Mouse (Mus musculus): ENCODE measurements around the gene Ptpre. TPM values are rescaled to one million over a fixed set of nuclear protein-coding genes. Genes with fewer than 3 reads are reported as not detected.

Gene Ptpre
- polyA plus RNA-seq, 1 experiment from 2014 or later = 2.0 TPM

DNA sequence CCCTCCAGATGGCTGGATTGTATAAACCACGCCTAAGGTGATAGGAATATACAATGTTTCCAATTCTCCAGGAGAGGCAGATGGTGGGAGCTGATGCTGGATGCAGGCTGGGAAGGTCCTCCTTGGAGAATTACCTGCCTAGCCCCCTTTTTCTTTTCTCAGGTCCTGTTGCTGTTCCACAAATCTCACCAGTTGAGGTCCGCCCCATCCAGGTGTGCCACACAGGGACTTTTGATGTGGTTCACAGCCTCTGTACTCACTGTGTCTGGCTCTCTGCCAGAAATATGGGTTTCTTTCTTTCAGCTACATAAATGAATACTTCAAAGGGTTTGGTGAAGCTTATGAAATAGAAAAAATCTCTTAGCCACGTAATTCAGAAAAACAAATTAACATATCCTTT lies 5.0 kb downstream of the Ptpre start:
- H3K9ac ChIP-seq (ENCODE audit: low read depth, low read length) = no peak overlapping the region
- no peak overlapping the region for H3K4me3 ChIP-seq (ENCODE audit: low read length)
- WGBS = 78% methylated on average over 3 of the region's 3 CpGs
- no peaks in the 10 kb centered on the region for H3K9me3 ChIP-seq (ENCODE audit: control insufficient read depth, low read length)
- H3K4me2 ChIP-seq (replicated peaks; ENCODE audit: low read depth, low read length) = no peak overlapping the region
- H3K4me1 ChIP-seq (ENCODE audit: control insufficient read depth, insufficient read depth, low read length) = 0 out of 2 replicates have a peak, but pooled peaks cover 5% of the 10 kb centered on the region
- no peak overlapping the region for H3K27ac ChIP-seq (ENCODE audit: low read depth, low read length)
- ATAC-seq (ENCODE audit: low FRiP score, low TSS enrichment) = no peak
- peaks cover 8% of the 10 kb centered on the region; the same call in 1 of the 2 replicates for H3K27me3 ChIP-seq (ENCODE audit: control insufficient read depth, insufficient read depth, low read length)
- no peaks in the 10 kb centered on the region for H3K36me3 ChIP-seq (ENCODE audit: control insufficient read depth, insufficient read depth, low read length)

DNA sequence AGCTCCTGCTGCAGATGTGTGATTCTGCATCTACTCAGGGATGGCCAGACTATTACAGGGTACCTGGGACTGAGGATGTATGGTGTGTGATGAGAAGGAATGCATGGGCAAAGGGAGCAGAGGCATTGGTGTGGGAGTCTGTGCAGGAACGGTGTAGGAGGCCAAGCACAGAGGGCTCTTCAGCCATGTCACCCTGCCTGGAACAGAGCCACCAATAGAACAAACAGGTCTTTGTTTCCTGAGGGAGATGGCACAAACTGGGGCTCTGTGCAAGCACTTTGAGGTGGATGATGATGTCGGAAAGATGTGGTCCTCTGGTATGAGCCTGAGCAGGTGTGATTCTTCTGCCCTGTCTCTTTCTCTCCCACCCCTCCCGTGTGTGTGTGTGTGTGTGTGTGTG lies 5.8 kb downstream of the Ptpre start:
- WGBS = 63% methylated on average over 3 of the region's 3 CpGs
- peaks cover 7% of the 10 kb centered on the region; the same call in 1 of the 2 replicates for H3K27me3 ChIP-seq (ENCODE audit: control insufficient read depth, insufficient read depth, low read length)
- no peak overlapping the region for H3K27ac ChIP-seq (ENCODE audit: low read depth, low read length)
- H3K9me3 ChIP-seq (ENCODE audit: control insufficient read depth, low read length) = no peaks in the 10 kb centered on the region
- H3K4me3 ChIP-seq (ENCODE audit: low read length) = no peak overlapping the region
- H3K4me2 ChIP-seq (replicated peaks; ENCODE audit: low read depth, low read length) = no peak overlapping the region
- no peaks in the 10 kb centered on the region for H3K36me3 ChIP-seq (ENCODE audit: control insufficient read depth, insufficient read depth, low read length)
- no peak overlapping the region for H3K9ac ChIP-seq (ENCODE audit: low read depth, low read length)
- 0 out of 2 replicates have a peak, but pooled peaks cover 5% of the 10 kb centered on the region for H3K4me1 ChIP-seq (ENCODE audit: control insufficient read depth, insufficient read depth, low read length)
- ATAC-seq (ENCODE audit: low FRiP score, low TSS enrichment) = no peak

DNA sequence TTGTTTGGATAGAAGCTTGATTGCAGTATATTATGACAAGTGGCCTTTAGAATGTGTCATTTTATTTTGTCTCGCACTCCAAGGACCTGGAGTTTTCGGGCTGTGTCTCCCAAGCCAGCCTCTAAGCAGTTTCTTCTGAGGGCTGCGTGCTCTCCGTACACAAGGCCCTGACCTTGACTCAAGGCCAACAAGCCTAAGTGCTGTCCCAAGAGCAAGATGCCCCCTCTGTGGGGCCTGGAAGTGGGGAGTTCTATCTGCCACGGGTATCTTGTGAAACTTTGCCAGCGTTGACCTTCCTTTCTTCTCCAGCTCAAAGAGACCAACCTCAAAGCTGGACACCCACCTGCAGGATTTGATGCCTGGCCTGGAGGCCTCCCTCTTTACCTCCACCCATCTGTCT lies 7.0 kb downstream of the Ptpre start:
- Histone ChIP-seq H3K27ac (ENCODE audit: low read depth, low read length) (no peak overlapping the region), H3K9ac (ENCODE audit: low read depth, low read length) (no peak overlapping the region), H3K4me2 (replicated peaks; ENCODE audit: low read depth, low read length) (no peak overlapping the region), H3K9me3 (ENCODE audit: control insufficient read depth, low read length) (no peaks in the 10 kb centered on the region), H3K4me1 (ENCODE audit: control insufficient read depth, insufficient read depth, low read length) (0 out of 2 replicates have a peak, but pooled peaks cover 2% of the 10 kb centered on the region), H3K4me3 (ENCODE audit: low read length) (no peak overlapping the region), H3K27me3 (ENCODE audit: control insufficient read depth, insufficient read depth, low read length) (no peaks in the 10 kb centered on the region), H3K36me3 (ENCODE audit: control insufficient read depth, insufficient read depth, low read length) (no peaks in the 10 kb centered on the region)
- 93% methylated on average over 6 of the region's 6 CpGs for WGBS
- ATAC-seq (ENCODE audit: low FRiP score, low TSS enrichment) = no peak

DNA sequence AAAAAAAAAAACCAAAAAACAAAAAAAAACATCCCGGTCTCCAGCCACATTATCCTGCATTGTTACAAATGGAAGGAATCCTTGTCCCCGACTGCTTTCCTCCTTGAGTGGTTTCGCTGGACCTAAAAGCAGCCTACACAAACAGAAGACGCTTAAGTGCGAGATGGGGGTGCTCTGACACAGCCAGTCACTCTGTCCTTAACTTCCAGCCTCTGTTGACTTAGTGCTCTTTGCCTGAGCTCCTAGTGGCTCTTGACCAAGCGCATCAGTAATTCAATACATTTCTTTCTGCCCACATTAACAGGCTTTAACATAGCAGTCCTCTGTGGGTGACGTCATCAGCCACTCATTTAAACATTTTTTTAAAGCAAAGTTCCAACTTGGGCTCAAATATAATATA lies 8.7 kb downstream of the Ptpre start:
- Histone ChIP-seq H3K9me3 (ENCODE audit: control insufficient read depth, low read length) (no peaks in the 10 kb centered on the region), H3K36me3 (ENCODE audit: control insufficient read depth, insufficient read depth, low read length) (no peaks in the 10 kb centered on the region), H3K9ac (ENCODE audit: low read depth, low read length) (no peak overlapping the region), H3K4me3 (ENCODE audit: low read length) (no peak overlapping the region), H3K4me1 (ENCODE audit: control insufficient read depth, insufficient read depth, low read length) (0 out of 2 replicates have a peak, but pooled peaks cover 2% of the 10 kb centered on the region), H3K4me2 (replicated peaks; ENCODE audit: low read depth, low read length) (no peak overlapping the region), H3K27ac (ENCODE audit: low read depth, low read length) (no peak overlapping the region), H3K27me3 (ENCODE audit: control insufficient read depth, insufficient read depth, low read length) (no peaks in the 10 kb centered on the region)
- ATAC-seq (ENCODE audit: low FRiP score, low TSS enrichment) = no peak
- WGBS = 43% methylated on average over 7 of the region's 7 CpGs

DNA sequence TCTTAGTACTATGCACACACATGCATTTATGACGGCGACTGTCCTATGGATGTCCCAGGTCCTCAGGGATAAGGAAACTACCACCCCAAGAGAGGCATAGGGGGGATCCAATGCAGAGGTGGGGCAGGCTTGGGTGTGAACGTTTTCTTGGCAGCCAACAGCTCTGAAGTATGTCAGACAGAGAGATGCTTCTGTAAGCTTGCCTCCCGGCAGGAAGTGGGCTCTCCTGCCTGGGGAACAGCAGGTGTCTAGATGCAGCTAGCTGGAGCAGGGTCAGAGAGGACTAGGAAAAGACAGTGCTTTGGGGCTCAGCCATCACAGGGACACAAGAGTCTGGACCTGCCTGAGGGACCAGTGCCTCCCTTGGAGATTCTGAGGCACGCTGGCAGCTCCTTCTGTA lies 9.2 kb downstream of the Ptpre start:
- Histone ChIP-seq H3K27me3 (ENCODE audit: control insufficient read depth, insufficient read depth, low read length) (no peaks in the 10 kb centered on the region), H3K9me3 (ENCODE audit: control insufficient read depth, low read length) (no peaks in the 10 kb centered on the region), H3K27ac (ENCODE audit: low read depth, low read length) (no peak overlapping the region), H3K36me3 (ENCODE audit: control insufficient read depth, insufficient read depth, low read length) (no peaks in the 10 kb centered on the region), H3K4me2 (replicated peaks; ENCODE audit: low read depth, low read length) (no peak overlapping the region), H3K4me1 (ENCODE audit: control insufficient read depth, insufficient read depth, low read length) (0 out of 2 replicates have a peak, but pooled peaks cover 2% of the 10 kb centered on the region), H3K4me3 (ENCODE audit: low read length) (no peak overlapping the region), H3K9ac (ENCODE audit: low read depth, low read length) (no peak overlapping the region)
- no peak for ATAC-seq (ENCODE audit: low FRiP score, low TSS enrichment)
- 66% methylated on average over 5 of the region's 5 CpGs for WGBS

DNA sequence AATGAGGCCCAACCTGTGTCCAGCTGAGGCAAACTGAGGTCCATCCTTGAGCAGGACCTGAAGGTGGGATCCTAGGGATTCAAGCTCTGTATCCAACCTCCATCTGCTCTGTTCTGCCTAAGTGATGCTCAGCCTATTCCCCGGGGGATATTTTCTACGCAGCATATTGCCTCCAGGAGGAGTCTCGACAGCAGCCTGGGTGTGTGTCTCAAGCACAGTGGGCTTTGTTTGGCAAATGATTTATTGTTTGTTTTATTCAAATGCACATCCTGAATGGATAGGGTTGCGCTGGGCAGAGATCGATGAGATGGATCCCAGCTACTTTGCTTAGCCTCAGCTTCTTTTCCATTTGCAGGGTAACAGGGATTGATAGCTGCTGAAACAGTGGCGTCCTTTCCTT lies 11.2 kb downstream of the Ptpre start:
- H3K9me3 ChIP-seq (ENCODE audit: control insufficient read depth, low read length) = no peaks in the 10 kb centered on the region
- no peak for ATAC-seq (ENCODE audit: low FRiP score, low TSS enrichment)
- H3K27ac ChIP-seq (ENCODE audit: low read depth, low read length) = no peak overlapping the region
- 55% methylated on average over 6 of the region's 6 CpGs for WGBS
- no peak overlapping the region for H3K9ac ChIP-seq (ENCODE audit: low read depth, low read length)
- no peaks in the 10 kb centered on the region for H3K36me3 ChIP-seq (ENCODE audit: control insufficient read depth, insufficient read depth, low read length)
- H3K4me1 ChIP-seq (ENCODE audit: control insufficient read depth, insufficient read depth, low read length) = 0 out of 2 replicates have a peak, but pooled peaks cover 2% of the 10 kb centered on the region
- H3K4me2 ChIP-seq (replicated peaks; ENCODE audit: low read depth, low read length) = no peak overlapping the region
- H3K27me3 ChIP-seq (ENCODE audit: control insufficient read depth, insufficient read depth, low read length) = no peaks in the 10 kb centered on the region
- no peak overlapping the region for H3K4me3 ChIP-seq (ENCODE audit: low read length)

DNA sequence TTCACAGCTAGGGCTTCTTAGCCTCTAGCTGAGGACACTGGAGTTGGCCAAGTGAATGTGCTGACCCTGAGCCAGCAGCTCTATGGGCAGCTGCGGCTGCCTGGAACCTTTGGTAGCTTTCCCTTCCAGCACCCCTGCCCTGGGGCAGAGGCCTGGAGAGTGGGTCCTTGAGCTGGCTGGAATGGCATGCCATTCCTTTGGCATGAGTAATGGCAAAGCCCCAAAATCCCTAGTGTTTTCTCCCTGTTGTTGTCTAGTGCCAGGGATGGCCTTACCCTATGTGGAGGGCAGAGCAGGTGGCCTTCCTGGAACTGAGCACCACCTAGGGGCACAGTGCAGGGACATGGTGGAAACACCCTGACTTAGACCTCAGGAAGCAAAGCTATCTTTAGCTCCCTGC lies 14.3 kb downstream of the Ptpre start:
- no peaks in the 10 kb centered on the region for H3K4me1 ChIP-seq (ENCODE audit: control insufficient read depth, insufficient read depth, low read length)
- H3K36me3 ChIP-seq (ENCODE audit: control insufficient read depth, insufficient read depth, low read length) = no peaks in the 10 kb centered on the region
- no peak overlapping the region for H3K4me2 ChIP-seq (replicated peaks; ENCODE audit: low read depth, low read length)
- 74% methylated on average over 1 of the region's 1 CpGs for WGBS
- ATAC-seq (ENCODE audit: low FRiP score, low TSS enrichment) = no peak
- H3K9me3 ChIP-seq (ENCODE audit: control insufficient read depth, low read length) = no peaks in the 10 kb centered on the region
- H3K27me3 ChIP-seq (ENCODE audit: control insufficient read depth, insufficient read depth, low read length) = no peaks in the 10 kb centered on the region
- H3K27ac ChIP-seq (ENCODE audit: low read depth, low read length) = no peak overlapping the region
- no peak overlapping the region for H3K4me3 ChIP-seq (ENCODE audit: low read length)
- no peak overlapping the region for H3K9ac ChIP-seq (ENCODE audit: low read depth, low read length)

DNA sequence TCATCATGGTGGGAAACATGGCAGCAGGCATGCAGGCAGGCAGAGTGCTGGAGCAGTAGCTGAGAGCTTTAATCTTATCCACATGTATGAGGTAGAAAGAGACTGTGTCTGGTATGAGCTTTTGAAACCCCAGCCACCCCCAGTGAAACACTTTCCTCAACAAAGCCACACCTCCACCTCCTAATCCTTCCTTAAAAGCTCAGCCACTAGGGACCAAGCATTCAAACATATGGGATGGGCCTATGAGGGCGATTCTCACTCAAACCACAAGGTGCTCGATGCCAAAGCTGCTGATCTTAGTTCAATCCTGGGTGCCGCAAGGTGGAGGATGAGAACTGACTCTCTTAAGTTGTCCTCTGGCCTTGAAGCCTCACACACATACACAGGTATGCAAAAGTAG lies 16.3 kb downstream of the Ptpre start:
- Histone ChIP-seq H3K4me3 (ENCODE audit: low read length) (no peak overlapping the region), H3K9me3 (ENCODE audit: control insufficient read depth, low read length) (no peaks in the 10 kb centered on the region), H3K27me3 (ENCODE audit: control insufficient read depth, insufficient read depth, low read length) (no peaks in the 10 kb centered on the region), H3K9ac (ENCODE audit: low read depth, low read length) (no peak overlapping the region), H3K36me3 (ENCODE audit: control insufficient read depth, insufficient read depth, low read length) (no peaks in the 10 kb centered on the region), H3K4me1 (ENCODE audit: control insufficient read depth, insufficient read depth, low read length) (no peaks in the 10 kb centered on the region), H3K4me2 (replicated peaks; ENCODE audit: low read depth, low read length) (no peak overlapping the region), H3K27ac (ENCODE audit: low read depth, low read length) (no peak overlapping the region)
- WGBS = 86% methylated on average over 3 of the region's 3 CpGs
- no peak for ATAC-seq (ENCODE audit: low FRiP score, low TSS enrichment)

DNA sequence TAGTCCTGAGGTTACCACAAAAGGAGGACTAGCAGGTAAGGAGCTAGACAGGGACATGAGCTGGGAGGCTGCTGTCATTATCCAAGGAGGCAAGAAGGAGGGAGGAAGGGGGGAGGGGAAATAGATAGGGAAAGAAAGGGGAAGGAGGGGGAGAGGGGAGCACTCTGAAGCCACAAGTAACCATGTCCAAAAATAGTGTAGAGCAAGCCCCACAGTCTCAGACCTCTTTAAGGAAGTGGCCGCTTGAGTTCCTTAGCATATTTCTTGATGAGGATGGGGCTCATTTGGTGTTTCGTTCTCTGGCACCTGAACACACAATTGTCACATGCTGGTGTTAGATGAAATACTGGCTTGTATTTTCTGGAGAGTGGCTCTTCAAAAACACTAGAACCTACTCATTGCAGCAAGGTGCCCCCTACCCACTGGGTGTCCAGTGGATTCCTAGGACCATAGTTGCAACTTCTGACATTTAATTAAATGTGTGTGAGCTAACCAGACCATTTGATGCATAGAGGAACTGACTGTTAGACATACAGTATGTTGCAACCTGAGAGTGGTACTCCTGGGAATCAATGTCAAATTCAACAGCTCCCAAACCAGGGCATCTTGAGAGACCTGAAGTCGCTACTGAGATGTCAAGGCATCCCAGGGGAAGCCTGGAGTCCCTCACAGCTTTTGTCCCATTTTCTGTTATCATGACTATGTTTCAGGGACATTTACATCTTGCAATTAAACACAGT lies 19.6 kb downstream of the Ptpre start:
- Histone ChIP-seq H3K27me3 (ENCODE audit: control insufficient read depth, insufficient read depth, low read length) (no peaks in the 10 kb centered on the region), H3K9ac (ENCODE audit: low read depth, low read length) (no peak overlapping the region), H3K36me3 (ENCODE audit: control insufficient read depth, insufficient read depth, low read length) (no peaks in the 10 kb centered on the region), H3K9me3 (ENCODE audit: control insufficient read depth, low read length) (no peaks in the 10 kb centered on the region), H3K4me2 (replicated peaks; ENCODE audit: low read depth, low read length) (no peak overlapping the region), H3K27ac (ENCODE audit: low read depth, low read length) (no peak overlapping the region), H3K4me3 (ENCODE audit: low read length) (no peak overlapping the region), H3K4me1 (ENCODE audit: control insufficient read depth, insufficient read depth, low read length) (no peaks in the 10 kb centered on the region)
- 86% methylated on average over 3 of the region's 3 CpGs for WGBS
- ATAC-seq (ENCODE audit: low FRiP score, low TSS enrichment) = no peak
